Mouse (Mus musculus) heart, adult 2 months (tissue): Measurements from ENCODE around the gene Il17ra. TPM values are rescaled to one million over a fixed set of nuclear protein-coding genes. Genes with fewer than 3 reads are reported as not detected.

Experiments
- DNase-seq, 2 experiments: peaks; one replicate each; pipeline ENCODE4 v3.0.0; 2021
- H3K27ac ChIP-seq: fragments of 200-600 bp; 2 replicates; pipeline ENCODE4 v1.8.1; 2022
- H3K27me3 ChIP-seq: fragments of 200-500 bp; 2 replicates; pipeline ENCODE4 v1.6.1; 2012; ENCODE audit warnings: mild to moderate bottlenecking, low read length, inconsistent platforms, mixed read lengths; ENCODE audit not compliant: control insufficient read depth, insufficient read depth
- H3K36me3 ChIP-seq: fragments of 200-500 bp; 2 replicates; pipeline ENCODE4 v1.6.1; 2012; ENCODE audit warnings: low read length, inconsistent platforms; ENCODE audit not compliant: control insufficient read depth, insufficient read depth
- H3K4me1 ChIP-seq: fragments of 200-500 bp; 2 replicates; pipeline ENCODE4 v1.6.1; 2011; ENCODE audit warnings: low read length; ENCODE audit not compliant: control insufficient read depth, insufficient read depth
- H3K4me3 ChIP-seq: fragments of 200-600 bp; 2 replicates; pipeline ENCODE4 v1.8.1; 2022
- H3K79me2 ChIP-seq: fragments of 200-500 bp; replicated peaks from 2 replicates; pipeline ENCODE4 v1.6.1; 2012; ENCODE audit warnings: mild to moderate bottlenecking, inconsistent platforms, low read length, moderate library complexity, mixed read lengths; ENCODE audit not compliant: control insufficient read depth, insufficient read depth
- H3K9ac ChIP-seq: fragments of 200-500 bp; 2 replicates; pipeline ENCODE4 v1.6.1; 2012; ENCODE audit warnings: low read depth, mild to moderate bottlenecking, control low read depth, inconsistent platforms, low read length, mixed read lengths
- CTCF ChIP-seq: fragments of 200-600 bp; IDR thresholded peaks from 2 replicates; pipeline ENCODE4 v1.8.1; 2022; ENCODE audit warnings: antibody characterized with exemption, mild to moderate bottlenecking, moderate library complexity
- EP300 ChIP-seq: fragments of 200-500 bp; IDR thresholded peaks from 2 replicates; pipeline ENCODE4 v1.6.1; 2011; ENCODE audit warnings: low read depth, low read length, control low read depth; ENCODE audit not compliant: insufficient read depth
- POLR2A ChIP-seq: fragments of 200-500 bp; IDR thresholded peaks from 2 replicates; pipeline ENCODE4 v1.6.1; 2011; ENCODE audit warnings: mild to moderate bottlenecking, low read depth, low read length, control low read depth; ENCODE audit not compliant: insufficient read depth
- WGBS: fragments of 180-500 bp; shearing (Covaris S2); methylation state at CpG from one replicate; pipeline ENCODE4 v1.1.7; 2018; 5-methylcytosine and 5-hydroxymethylcytosine counted together
- intact Hi-C: fragments of 180-260 bp; cut with DNase I; formaldehyde crosslinking; loops from one replicate; pipeline ENCODE4 v1.15.1; 2025
- polyA plus RNA-seq: library from polyadenylated mRNA; depleted of rRNA; stranded (reverse); fragments of >200 nt; gene quantifications from 2 replicates; pipeline ENCODE4 v1.2.3, GENCODE M21; 2012
- total RNA-seq, 2 experiments: library from RNA; stranded (reverse); gene quantifications; 2 replicates each; pipeline ENCODE4 v1.2.3; 2021

The Il17ra gene
- total and polyA plus RNA-seq, 3 experiments, result 2.1 to 5.9 (median 2.4) TPM

DNA sequence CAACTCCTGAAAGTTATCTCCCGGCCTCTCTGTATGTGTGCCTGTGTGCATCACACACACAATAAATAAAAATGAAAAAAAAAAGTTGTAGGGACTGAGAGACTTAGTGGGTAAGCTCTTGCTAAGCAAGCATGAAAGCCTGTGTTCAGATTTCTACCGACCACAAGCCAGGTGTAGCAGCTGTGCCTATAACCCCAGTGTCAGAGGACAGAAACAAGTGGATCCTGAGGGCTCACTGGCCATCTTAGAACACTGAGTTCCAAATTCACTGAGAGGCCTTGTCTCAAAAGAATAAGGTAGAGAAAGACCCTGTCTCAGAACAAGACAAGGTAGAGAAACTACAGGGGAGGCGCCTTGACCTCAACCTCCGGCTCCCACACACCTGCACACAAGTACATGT is 5.2 kb downstream of the Il17ra start:
- DNase-seq, result no peak
- peaks cover 7% of the 10 kb centered on the region for H3K4me1 ChIP-seq
- no peaks in the 10 kb centered on the region for H3K36me3 ChIP-seq
- no peaks in the 10 kb centered on the region for H3K27me3 ChIP-seq
- intact Hi-C loops, result no loop called here
- no peaks in the 10 kb centered on the region for H3K79me2 ChIP-seq
- no peak overlapping the region for H3K9ac ChIP-seq
- H3K4me3 ChIP-seq, result no peak overlapping the region
- WGBS, result 98% methylated on average over 4 of the region's 4 CpGs
- TF ChIP-seq POLR2A (no peak), EP300 (no peak), CTCF (no peak)
- no peak overlapping the region for H3K27ac ChIP-seq

DNA sequence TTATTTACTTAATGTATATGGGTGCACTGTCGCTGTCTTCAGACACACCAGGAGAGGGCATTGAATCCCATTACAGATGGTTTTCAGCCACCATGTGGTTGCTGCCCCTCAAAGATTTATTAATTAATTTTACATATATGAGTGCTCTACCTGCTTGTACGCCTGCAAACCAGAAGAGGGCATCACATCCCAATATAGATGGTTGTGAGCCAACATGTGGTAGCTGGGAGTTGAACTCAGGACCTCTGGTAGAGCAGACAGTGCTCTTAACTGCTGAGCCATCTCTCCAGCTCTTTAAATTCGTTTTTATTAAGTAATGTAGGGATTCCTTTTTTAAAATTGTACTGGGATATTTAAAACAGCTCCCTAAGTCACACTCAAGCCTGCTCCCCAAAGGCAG is 6.2 kb downstream of the Il17ra start:
- Histone ChIP-seq H3K4me1 (peaks cover 11% of the 10 kb centered on the region), H3K79me2 (no peaks in the 10 kb centered on the region), H3K9ac (no peak overlapping the region), H3K27ac (no peak overlapping the region), H3K36me3 (no peaks in the 10 kb centered on the region), H3K4me3 (no peak overlapping the region), H3K27me3 (no peaks in the 10 kb centered on the region)
- intact Hi-C loops, result no loop called here
- WGBS, result 67% methylated on average over 3 of the region's 3 CpGs
- no peak for TF ChIP-seq EP300
- no peak for TF ChIP-seq CTCF
- no peak for TF ChIP-seq POLR2A
- DNase-seq, result no peak

DNA sequence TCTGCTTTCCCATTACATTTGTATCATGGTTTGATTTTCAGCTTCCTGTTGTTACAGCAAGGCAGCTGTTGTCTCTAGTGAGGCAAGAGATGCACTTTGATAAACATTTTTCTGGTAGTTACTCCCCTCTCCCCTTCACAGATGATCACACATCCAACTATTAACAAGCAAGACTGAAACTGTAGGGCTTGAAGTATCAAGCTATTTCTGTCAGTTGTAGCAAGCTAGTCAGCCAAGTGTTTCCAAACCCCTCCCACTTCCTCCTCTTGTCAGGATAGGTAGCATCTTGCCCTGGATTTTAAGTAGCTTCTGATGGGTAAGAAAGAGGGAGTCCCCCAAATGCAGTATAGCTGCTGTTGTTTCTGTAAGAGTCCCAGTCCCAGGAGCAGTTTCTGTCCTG is 6.7 kb downstream of the Il17ra start:
- no peaks in the 10 kb centered on the region for H3K27me3 ChIP-seq
- no peaks in the 10 kb centered on the region for H3K79me2 ChIP-seq
- TF ChIP-seq CTCF, result no peak
- TF ChIP-seq EP300, result no peak
- TF ChIP-seq POLR2A, result no peak
- H3K4me1 ChIP-seq, result peaks cover 11% of the 10 kb centered on the region
- no peak for DNase-seq
- H3K4me3 ChIP-seq, result no peak overlapping the region
- H3K9ac ChIP-seq, result no peak overlapping the region
- intact Hi-C loops, result no loop called here
- H3K27ac ChIP-seq, result no peak overlapping the region
- no peaks in the 10 kb centered on the region for H3K36me3 ChIP-seq

DNA sequence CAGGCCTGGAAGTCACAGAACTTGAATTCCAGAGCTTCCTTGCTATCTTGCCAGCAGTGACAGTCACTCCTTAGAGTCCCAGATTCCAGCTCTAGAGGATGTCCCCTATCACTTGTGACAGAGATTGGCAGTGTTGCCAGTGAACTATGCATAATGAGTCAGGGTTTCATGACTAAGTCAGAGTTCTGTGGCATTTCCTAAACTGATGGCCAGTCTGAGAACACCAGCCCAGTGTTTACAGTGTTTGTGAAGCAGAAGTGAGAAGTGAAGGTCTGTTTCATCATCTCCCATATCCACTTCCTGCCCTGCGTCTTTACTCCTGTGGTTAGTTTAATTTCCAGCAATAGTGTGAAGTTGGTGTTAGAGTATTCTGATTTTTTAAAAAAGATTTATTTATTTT is 7.6 kb downstream of the Il17ra start:
- no peak for TF ChIP-seq EP300
- TF ChIP-seq CTCF, result no peak
- TF ChIP-seq POLR2A, result no peak
- Histone ChIP-seq H3K4me3 (no peak overlapping the region), H3K4me1 (peaks cover 11% of the 10 kb centered on the region), H3K27me3 (no peaks in the 10 kb centered on the region), H3K9ac (no peak overlapping the region), H3K27ac (no peak overlapping the region), H3K79me2 (no peaks in the 10 kb centered on the region), H3K36me3 (no peaks in the 10 kb centered on the region)
- intact Hi-C loops, result no loop called here
- DNase-seq, result no peak
- 61% methylated on average over 1 of the region's 1 CpGs for WGBS

DNA sequence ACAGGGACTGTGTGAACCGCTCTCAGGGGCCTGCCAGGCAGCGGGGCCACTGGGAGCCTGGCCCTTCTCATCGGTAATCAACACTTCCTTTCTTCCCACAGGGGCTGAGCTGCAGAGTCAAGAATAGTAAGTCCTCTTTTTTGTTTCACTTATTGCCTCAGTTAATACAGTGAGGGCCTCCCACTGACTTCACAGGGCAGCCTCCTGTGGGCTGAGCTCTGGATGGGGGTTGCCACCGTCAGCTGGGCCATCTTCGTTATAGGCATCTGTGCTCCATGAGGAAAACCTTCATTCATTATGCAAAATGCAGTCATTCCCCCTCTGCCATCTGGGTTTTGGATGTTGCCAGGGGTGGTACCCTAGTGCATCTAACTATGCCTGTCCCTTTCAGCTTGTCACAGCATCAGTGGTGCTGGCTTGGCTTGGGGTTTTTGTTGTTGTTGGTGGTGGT is 9.0 kb downstream of the Il17ra start:
- intact Hi-C loops, result no loop called here
- Histone ChIP-seq H3K27ac (no peak overlapping the region), H3K36me3 (no peaks in the 10 kb centered on the region), H3K79me2 (no peaks in the 10 kb centered on the region), H3K4me3 (no peak overlapping the region), H3K9ac (no peak overlapping the region), H3K27me3 (no peaks in the 10 kb centered on the region), H3K4me1 (peaks cover 11% of the 10 kb centered on the region)
- peak in 1 of 2 experiments; percentile 59 for DNase-seq
- 28% methylated on average over 5 of the region's 5 CpGs for WGBS
- TF ChIP-seq EP300, result no peak
- TF ChIP-seq POLR2A, result no peak
- no peak for TF ChIP-seq CTCF

DNA sequence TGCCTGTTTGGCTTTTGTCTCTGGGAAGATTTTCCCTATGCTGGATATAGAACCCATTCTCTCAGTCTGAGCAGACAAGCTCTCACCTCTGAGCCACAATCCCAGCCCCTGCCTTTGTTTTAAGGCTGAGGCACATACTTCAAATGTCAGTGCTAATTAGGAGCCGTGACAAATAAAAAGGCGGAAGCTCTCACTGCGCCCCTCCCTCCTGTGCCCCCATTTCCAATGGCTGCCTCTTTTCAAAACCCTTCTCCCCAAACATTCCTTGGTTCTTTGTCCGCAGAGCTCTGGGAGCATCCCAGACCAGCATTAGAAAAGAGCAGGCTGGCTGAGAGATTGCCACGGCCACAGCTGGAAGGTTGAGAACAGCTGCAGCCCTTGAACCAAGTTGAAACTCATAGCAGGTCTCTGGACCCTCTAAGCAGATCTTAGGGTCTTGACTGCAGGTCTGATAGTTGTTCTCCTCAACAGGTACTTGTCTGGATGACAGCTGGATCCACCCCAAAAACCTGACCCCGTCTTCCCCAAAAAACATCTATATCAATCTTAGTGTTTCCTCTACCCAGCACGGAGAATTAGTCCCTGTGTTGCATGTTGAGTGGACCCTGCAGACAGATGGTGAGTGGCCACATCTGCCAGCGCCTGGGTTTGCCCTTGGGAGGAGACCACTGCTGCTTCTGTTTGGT is 9.6 kb downstream of the Il17ra start:
- H3K9ac ChIP-seq, result no peak overlapping the region

More for the DNA sequence above, 9.6 kb downstream of the Il17ra start:
- Histone ChIP-seq H3K27ac (no peak overlapping the region), H3K4me3 (no peak overlapping the region), H3K36me3 (no peaks in the 10 kb centered on the region), H3K27me3 (no peaks in the 10 kb centered on the region), H3K79me2 (no peaks in the 10 kb centered on the region), H3K4me1 (peaks cover 11% of the 10 kb centered on the region)
- no peak for DNase-seq
- TF ChIP-seq EP300 (no peak), POLR2A (no peak), CTCF (no peak)
- intact Hi-C loops, result no loop called here
- 71% methylated on average over 8 of the region's 8 CpGs for WGBS
